Mouse (Mus musculus): ENCODE data around the gene Kdm2a. TPM values are rescaled to one million over a fixed set of nuclear protein-coding genes. Genes with fewer than 3 reads are reported as not detected.

The Kdm2a gene
- polyA plus RNA-seq, 1 experiment, result 74.3 TPM

DNA sequence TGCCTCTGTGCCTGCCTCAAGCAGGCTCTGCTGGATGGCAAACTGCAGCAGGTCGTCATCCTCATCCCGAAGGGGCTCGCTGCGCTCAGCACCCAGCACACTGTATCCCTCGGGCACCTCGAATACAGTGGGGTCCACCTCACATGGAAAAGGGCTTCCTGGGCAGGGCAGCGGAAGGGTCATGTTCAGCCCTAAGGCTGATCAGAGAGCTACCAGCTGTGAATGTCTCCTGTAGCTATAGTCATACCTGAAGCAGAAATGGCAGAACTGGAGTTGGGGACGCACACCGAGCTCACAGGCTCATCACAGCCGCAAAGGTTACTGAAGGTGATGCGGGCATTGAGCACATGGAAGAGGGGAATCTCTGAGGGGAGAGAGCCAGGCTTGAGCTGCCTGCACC lies 127.1 kb downstream of the Kdm2a start:
- TF ChIP-seq CTCF (conservative IDR thresholded peaks at IDR 0.05; ENCODE audit: insufficient read depth, insufficient read length, low read depth, low read length), result no peak
- no peak for TF ChIP-seq POLR2A (IDR thresholded peaks at IDR 0.05; ENCODE audit: low read depth, low read length)
- no peak overlapping the region for H3K27ac ChIP-seq (ENCODE audit: insufficient read depth, low read depth, low read length)
- DNase-seq, result no peak
- no peaks in the 10 kb centered on the region for H3K36me3 ChIP-seq (ENCODE audit: control insufficient read depth, insufficient read depth, low read length)
- no peaks in the 10 kb centered on the region for H3K27me3 ChIP-seq (replicated peaks; ENCODE audit: control insufficient read depth, insufficient read depth, low read length)
- H3K4me1 ChIP-seq (ENCODE audit: control insufficient read depth, insufficient read depth, low read length), result peaks cover 4% of the 10 kb centered on the region; the same call in 1 of the 2 replicates
- WGBS, result 94% methylated on average over 11 of the region's 11 CpGs
- no peak overlapping the region for H3K4me3 ChIP-seq (ENCODE audit: insufficient read depth, low read depth, low read length)

DNA sequence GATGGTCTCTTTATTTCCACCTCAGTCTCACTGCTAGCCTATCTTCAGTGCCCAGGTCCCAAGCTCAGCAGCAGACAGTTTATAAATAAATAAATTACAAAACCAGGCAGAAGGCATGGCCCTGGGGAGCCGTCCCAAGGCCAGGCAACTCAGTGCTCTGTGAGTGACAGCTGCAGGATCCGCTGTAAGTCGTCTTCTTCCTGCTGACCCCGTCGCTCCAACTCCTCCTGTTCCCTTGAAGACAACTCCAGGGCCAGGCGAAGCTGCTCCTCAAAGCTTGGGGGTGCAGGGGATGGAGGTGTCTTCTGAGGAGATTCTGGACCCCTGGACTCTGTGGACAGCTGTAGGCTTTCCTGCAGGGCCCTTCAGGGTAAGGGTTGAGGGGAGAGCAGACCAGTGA lies 127.9 kb downstream of the Kdm2a start:
- no peak for DNase-seq
- no peak overlapping the region for H3K4me3 ChIP-seq (ENCODE audit: insufficient read depth, low read depth, low read length)
- WGBS, result 86% methylated on average over 6 of the region's 6 CpGs

DNA sequence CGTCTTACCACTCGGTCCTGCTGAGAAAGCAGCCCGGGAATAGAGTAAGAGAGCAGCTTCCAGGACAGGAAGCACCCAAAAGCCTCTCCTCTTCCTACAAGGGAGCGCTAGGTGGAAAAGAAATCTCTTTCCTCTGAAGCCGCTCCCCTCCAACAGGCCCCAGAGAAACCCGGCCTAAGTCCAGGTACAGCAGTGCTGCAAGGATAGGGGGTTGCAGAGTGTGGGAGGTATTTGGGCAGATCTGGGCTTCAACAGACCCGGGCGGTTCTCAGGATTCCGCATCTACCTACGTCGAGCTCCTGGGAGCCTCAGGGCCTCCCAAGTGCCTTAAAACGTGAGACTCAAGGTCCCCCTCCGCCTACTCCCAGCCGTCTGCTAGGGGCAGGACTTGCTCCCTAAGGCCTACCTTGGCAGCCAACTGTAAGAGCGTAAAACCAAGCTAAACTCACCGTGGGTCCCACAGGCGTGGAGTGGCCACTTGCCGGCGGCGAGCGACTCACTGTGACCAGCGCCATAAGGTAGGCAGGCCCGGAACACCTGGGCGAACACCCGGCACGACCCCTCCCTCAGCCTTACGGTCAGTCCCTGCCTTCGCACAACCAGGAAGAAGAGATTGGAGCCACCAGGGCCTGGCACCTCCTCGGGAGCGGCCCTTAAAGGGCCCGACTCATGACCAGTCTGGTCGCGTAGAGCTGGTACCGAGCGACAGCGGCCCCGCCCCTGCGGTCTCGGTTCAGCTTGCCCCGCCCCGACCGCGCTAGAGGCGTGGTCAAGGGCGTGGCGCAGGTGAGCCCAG lies 129.3 kb downstream of the Kdm2a start, which contains the start of gene Ssh3:
TSS of gene Ssh3 (minus strand) at position 615 of the 796 bp plus-strand sequence.
- no peak for TF ChIP-seq CTCF (conservative IDR thresholded peaks at IDR 0.05; ENCODE audit: insufficient read depth, insufficient read length, low read depth, low read length)
- peak; percentile 34 for TF ChIP-seq POLR2A (IDR thresholded peaks at IDR 0.05; ENCODE audit: low read depth, low read length)
- Histone ChIP-seq H3K4me3 (ENCODE audit: insufficient read depth, low read depth, low read length) (peak within 1 kb of the TSS; percentile 68), H3K27ac (ENCODE audit: insufficient read depth, low read depth, low read length) (peak within 1 kb of the TSS; percentile 29), H3K27me3 (replicated peaks; ENCODE audit: control insufficient read depth, insufficient read depth, low read length) (no peaks in the 10 kb centered on the region), H3K4me1 (ENCODE audit: control insufficient read depth, insufficient read depth, low read length) (peaks cover 4% of the 10 kb centered on the region; the same call in 1 of the 2 replicates), H3K36me3 (ENCODE audit: control insufficient read depth, insufficient read depth, low read length) (no peaks in the 10 kb centered on the region; the same call in 1 of the 2 replicates)
- 6% methylated on average over 46 of the region's 46 CpGs for WGBS
- DNase-seq, result peak; percentile 95

More for the DNA sequence above, 127.9 kb downstream of the Kdm2a start:
- H3K4me1 ChIP-seq (ENCODE audit: control insufficient read depth, insufficient read depth, low read length), result peaks cover 4% of the 10 kb centered on the region; the same call in 1 of the 2 replicates
- no peaks in the 10 kb centered on the region for H3K27me3 ChIP-seq (replicated peaks; ENCODE audit: control insufficient read depth, insufficient read depth, low read length)
- TF ChIP-seq POLR2A (IDR thresholded peaks at IDR 0.05; ENCODE audit: low read depth, low read length) (no peak), CTCF (conservative IDR thresholded peaks at IDR 0.05; ENCODE audit: insufficient read depth, insufficient read length, low read depth, low read length) (no peak)
- no peak overlapping the region for H3K27ac ChIP-seq (ENCODE audit: insufficient read depth, low read depth, low read length)
- H3K36me3 ChIP-seq (ENCODE audit: control insufficient read depth, insufficient read depth, low read length), result no peaks in the 10 kb centered on the region; the same call in 1 of the 2 replicates

DNA sequence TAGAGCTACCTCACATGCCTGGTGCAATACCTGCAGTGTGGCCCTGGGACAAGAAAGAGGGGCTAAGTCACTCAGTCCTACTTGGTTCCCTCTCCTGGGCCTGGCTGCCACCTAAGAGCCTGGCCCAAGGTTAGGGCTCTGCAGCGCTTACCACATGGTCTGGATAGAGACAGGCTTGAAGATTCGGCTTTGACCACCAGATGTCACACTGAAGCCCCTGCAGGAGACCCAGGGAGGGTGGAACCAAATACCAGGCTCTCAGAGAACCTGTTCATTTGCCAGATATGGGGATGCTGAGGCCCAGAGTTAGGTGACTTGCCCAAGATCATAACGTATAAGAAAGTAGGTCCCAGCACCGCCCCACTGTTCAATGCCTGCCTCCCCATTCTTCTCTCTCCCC lies 132.1 kb downstream of the Kdm2a start:
- H3K27ac ChIP-seq (ENCODE audit: insufficient read depth, low read depth, low read length), result no peak overlapping the region
- WGBS, result 79% methylated on average over 4 of the region's 4 CpGs
- TF ChIP-seq CTCF (conservative IDR thresholded peaks at IDR 0.05; ENCODE audit: insufficient read depth, insufficient read length, low read depth, low read length) (no peak), POLR2A (IDR thresholded peaks at IDR 0.05; ENCODE audit: low read depth, low read length) (no peak)
- no peaks in the 10 kb centered on the region for H3K27me3 ChIP-seq (replicated peaks; ENCODE audit: control insufficient read depth, insufficient read depth, low read length)
- no peaks in the 10 kb centered on the region; the same call in 1 of the 2 replicates for H3K36me3 ChIP-seq (ENCODE audit: control insufficient read depth, insufficient read depth, low read length)
- DNase-seq, result no peak
- no peak overlapping the region for H3K4me3 ChIP-seq (ENCODE audit: insufficient read depth, low read depth, low read length)
- peaks cover 4% of the 10 kb centered on the region; the same call in 1 of the 2 replicates for H3K4me1 ChIP-seq (ENCODE audit: control insufficient read depth, insufficient read depth, low read length)

Other genes starting within 250 kb of the Kdm2a start
- gene Coro1b, start 249.7 kb downstream of the Kdm2a start, polyA plus RNA-seq (2012; rRNA removed), result 176 and 181 TPM in 2 replicates
- 4.7 and 20.0 TPM in 2 replicates for gene Ptprcap, start 244.7 kb downstream of the Kdm2a start, polyA plus RNA-seq (2012; rRNA removed)
- gene Rps6kb2, start 234.9 kb downstream of the Kdm2a start, polyA plus RNA-seq (2012; rRNA removed), result 41.0 and 41.8 TPM in 2 replicates
- gene Carns1, start 222.8 kb downstream of the Kdm2a start, polyA plus RNA-seq (2012; rRNA removed), result 3.8 and 4.0 TPM in 2 replicates
- 2.3 and 9.1 TPM in 2 replicates for gene Tbc1d10c, start 207.0 kb downstream of the Kdm2a start, polyA plus RNA-seq (2012; rRNA removed)
- 484 and 509 TPM in 2 replicates for gene Ppp1ca, start 206.2 kb downstream of the Kdm2a start, polyA plus RNA-seq (2012; rRNA removed)
- 18.4 and 19.2 TPM in 2 replicates for gene Rad9a, start 196.6 kb downstream of the Kdm2a start, polyA plus RNA-seq (2012; rRNA removed)
- gene Clcf1, start 184.0 kb downstream of the Kdm2a start, polyA plus RNA-seq (2012; rRNA removed), result 13.6 TPM in 2 replicates
- gene AC109138.7, start 183.9 kb downstream of the Kdm2a start, polyA plus RNA-seq (2012; rRNA removed), result 3.4 TPM in 1 of 2 replicates, not detected in the other
- gene Pold4, start 166.4 kb downstream of the Kdm2a start, polyA plus RNA-seq (2012; rRNA removed), result 96.1 and 99.8 TPM in 2 replicates
- 39.0 and 61.4 TPM in 2 replicates for gene Ssh3, start 129.1 kb downstream of the Kdm2a start, polyA plus RNA-seq (2012; rRNA removed)
- 4.2 and 5.1 TPM in 2 replicates for gene Ankrd13d, start 115.1 kb downstream of the Kdm2a start, polyA plus RNA-seq (2012; rRNA removed)
- gene Grk2, start 92.1 kb downstream of the Kdm2a start, polyA plus RNA-seq (2012; rRNA removed), result 56.7 and 60.3 TPM in 2 replicates
- 35.1 and 35.6 TPM in 2 replicates for gene Rhod, start 41.1 kb upstream of the Kdm2a start, polyA plus RNA-seq (2012; rRNA removed)
- gene Syt12, start 79.2 kb upstream of the Kdm2a start, polyA plus RNA-seq (2012; rRNA removed), result 4.6 and 9.8 TPM in 2 replicates
- gene 2010003K11Rik, start 100.3 kb upstream of the Kdm2a start, polyA plus RNA-seq (2012; rRNA removed), result 2.8 TPM in 2 replicates
- 286 and 295 TPM in 2 replicates for gene Pcx, start 112.2 kb upstream of the Kdm2a start, polyA plus RNA-seq (2012; rRNA removed)
- gene Lrfn4, start 217.4 kb upstream of the Kdm2a start, polyA plus RNA-seq (2012; rRNA removed), result 6.1 and 8.7 TPM in 2 replicates
- gene Rce1, start 227.4 kb upstream of the Kdm2a start, polyA plus RNA-seq (2012; rRNA removed), result 82.2 and 92.8 TPM in 2 replicates

All from kidney, adult 2 months (tissue).